Mouse (Mus musculus) kidney, adult 2 months (tissue): ENCODE data around the gene Foxn3.

Source experiments
- CTCF ChIP-seq: fragments of 200-500 bp; conservative IDR thresholded peaks from 2 replicates; pipeline ENCODE4 v1.5.1; 2011; ENCODE audit warnings: low read depth, mild to moderate bottlenecking, control low read depth, low read length, moderate library complexity, mixed read lengths; ENCODE audit not compliant: insufficient read depth, insufficient read length
- POLR2A ChIP-seq: fragments of 200-500 bp; IDR thresholded peaks from one replicate; pipeline ENCODE4 v1.6.1; 2011; ENCODE audit warnings: low read depth, low read length, control low read depth

DNA sequence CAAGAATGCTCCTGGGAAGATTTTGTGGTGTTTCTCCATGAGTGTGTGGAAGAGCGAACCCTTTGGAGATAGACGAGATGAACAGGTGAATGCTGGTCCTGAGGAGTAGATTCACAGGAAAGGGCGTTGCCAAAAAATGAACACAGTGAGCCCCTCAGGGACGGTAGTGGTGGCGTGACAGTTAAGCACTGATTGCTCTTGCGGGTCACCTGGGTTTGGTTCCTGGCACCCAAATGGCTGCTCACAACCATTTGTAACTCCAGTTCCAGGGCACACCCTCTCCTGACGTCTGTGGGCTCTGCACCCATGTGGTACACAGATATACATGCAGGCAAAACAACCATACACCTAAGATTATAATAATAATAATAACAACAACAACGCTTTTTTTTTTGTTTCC, 277.7 kb downstream of the Foxn3 start:
- no peak for TF ChIP-seq POLR2A
- no peak for TF ChIP-seq CTCF
